Mouse (Mus musculus) cerebral cortex, adult 2 months (tissue): ENCODE results near the gene Ociad2.

Experiments used
- WGBS: fragments of 180-500 bp; shearing (Covaris S2); methylation state at CpG from one replicate; pipeline ENCODE4 v1.1.7; 2018; 5-methylcytosine and 5-hydroxymethylcytosine counted together

The Ociad2 gene

DNA sequence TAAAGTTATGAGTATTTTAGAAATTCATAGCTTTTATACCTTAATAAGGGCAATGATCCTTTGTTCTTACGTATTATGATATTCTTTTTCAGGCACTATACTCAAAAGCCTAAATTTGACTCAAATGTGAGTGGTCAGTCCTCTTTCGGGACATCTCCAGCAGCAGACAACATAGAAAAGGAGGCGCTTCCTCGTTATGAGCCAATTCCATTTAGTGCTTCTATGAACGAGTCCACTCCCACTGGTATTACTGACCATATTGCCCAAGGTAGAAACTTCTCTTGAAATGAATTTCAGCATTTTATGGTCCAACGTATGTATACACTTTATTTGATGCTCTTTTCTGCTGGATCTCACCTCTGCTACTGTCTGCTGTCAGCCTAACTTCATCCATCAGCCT lies 34.3 kb downstream of the Ociad2 start:
- WGBS, result 89% methylated on average over 6 of the region's 6 CpGs

DNA sequence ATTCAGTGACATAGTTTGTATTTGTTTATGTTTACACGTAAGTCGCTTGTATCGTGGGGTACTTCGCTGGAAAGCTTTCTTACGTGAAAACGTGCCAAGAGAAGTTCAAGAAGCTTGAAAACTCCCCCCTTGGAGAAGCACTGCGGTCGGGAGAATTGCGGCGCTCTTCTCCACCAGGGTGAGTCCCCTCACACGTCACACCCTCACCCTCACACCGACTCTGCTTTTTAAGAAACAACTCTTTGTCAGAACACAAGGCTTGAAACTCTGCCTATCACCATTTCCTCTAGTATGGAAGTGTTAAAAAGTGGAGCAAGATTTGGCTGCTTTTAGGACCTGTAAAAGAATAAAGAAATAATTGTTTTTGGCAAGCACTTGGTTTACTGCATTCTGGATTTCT lies 36.3 kb downstream of the Ociad2 start:
- WGBS, result 67% methylated on average over 12 of the region's 12 CpGs

- 85% methylated on average over 7 of the region's 7 CpGs for WGBS
These were observed 39.1 kb downstream of the Ociad2 start for GRCm38 (mm10) chr5:73301601-73302307.

GRCm38 (mm10) chr5:73295916-73296315 lies 44.9 kb downstream of the Ociad2 start:
- WGBS, result 53% methylated on average over 4 of the region's 4 CpGs

DNA sequence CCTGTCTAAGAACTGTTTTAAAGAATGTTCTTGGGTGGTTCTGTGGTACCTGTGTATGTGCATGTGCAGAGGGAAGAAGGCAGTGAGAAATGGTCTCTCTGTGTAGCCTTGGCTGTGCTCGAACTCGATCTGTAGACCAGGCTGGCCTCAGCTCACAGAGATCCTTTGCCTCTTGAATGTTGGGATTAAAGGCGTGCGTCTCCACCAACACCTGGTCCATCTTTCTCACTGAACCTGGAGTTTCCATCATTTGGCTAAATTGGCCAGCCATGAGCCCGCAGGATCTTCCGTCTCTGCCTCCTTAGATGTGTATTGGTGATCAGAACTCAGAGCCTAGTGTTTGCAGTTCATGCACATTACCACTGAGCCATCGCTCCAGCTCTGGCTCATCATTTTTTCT lies 45.8 kb downstream of the Ociad2 start:
- 90% methylated on average over 7 of the region's 7 CpGs for WGBS

DNA sequence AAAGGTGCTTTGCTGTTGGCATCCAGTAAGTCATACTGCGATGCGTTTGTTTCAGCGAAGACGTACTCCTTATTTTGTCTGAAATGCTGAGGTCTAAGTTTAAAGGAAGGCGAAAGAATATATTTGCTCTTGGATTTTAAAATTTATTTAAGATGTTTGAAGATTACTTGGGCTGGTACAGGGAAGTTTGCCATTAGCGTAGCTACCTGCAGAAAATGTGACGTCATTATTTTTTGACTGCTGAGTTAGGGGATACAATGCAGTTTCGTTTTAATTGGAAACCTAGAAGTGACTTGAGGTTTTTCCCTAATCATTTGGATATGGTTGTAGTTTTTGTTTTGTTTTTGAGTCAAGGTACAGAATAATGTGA lies 47.4 kb downstream of the Ociad2 start:
- WGBS, result 6% methylated on average over 8 of the region's 8 CpGs

- WGBS, result under 1% methylated on average over 58 of the region's 58 CpGs
These were observed 48.0 kb downstream of the Ociad2 start, which contains the start of gene Ociad1 for GRCm38 (mm10) chr5:73292502-73293457. TSS of gene Ociad1 (plus strand) at chr5:73292784.

DNA sequence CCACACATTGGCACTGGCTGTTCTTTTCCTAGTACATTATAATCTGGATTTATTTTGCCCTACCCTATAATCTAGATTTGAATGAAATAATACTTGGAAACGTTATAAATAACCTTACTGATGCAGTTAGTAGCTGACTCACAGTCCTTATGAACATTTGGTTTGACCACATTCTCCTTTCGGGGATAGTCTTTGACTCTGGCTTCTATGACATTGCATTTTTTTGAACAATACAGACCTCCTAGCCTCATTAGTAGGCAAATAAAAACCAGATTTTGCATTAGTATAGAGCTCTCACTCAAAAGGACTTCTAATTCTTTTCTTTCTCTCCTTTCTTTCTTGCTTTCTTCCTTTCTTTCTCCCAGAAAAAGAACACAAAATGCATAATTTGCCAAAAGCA lies 50.9 kb downstream of the Ociad2 start:
- 59% methylated on average over 2 of the region's 2 CpGs for WGBS

DNA sequence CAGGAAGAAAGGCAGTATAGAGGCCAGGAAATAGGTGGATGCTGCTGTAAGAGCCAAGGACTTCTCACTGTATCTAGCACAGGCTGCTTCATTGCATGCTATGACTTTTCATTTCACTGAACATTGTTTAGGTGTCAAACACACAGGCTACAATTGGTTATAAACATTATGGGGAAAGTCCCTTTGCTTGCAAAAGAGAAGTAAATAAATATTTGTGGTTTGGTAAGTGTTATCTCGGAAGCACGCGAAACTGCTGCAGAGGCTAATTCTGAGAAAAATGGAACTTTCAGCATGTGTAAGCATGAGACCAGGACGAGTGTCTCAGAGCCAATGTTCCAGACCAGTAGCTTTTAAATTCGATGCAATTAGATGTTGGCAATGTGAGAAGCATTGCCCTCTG lies 54.2 kb downstream of the Ociad2 start:
- 84% methylated on average over 5 of the region's 5 CpGs for WGBS

DNA sequence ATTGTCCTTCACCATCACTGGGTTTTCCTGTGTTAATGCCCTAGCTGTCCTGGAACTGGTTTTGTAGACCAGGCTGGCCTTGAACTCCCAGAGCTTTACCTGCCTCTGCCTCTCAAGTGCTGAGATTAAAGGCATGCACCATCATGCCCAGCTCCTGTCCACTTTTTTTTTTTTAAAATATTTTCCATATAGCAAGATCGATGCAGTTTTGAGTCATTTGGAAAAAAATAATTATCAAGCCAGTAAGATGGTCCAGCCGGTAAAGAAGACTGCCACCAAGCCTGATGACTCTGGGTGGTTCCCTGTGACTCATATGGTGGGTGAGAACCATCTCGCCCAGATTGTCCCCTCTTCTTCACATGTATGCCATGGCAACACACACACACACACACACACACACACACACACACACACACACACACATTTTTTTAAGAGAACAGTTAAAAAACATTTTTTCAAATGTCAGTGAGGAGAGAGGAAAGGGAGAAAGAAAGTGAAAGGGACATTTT lies 55.3 kb downstream of the Ociad2 start:
- WGBS, result 70% methylated on average over 3 of the region's 3 CpGs

DNA sequence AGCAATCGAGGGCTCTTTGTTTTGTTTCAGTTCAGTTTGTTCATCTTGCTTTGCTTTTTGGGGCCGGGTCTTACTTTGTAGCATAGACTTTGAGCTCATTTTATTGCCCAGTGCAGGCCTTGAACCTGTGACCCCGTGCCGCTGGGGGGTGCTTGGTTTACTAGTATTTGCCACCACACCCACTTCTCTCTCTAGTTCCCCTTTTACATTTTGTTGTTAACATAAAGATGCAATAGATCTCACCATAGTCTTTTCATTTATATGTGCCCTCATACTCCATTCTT lies 60.3 kb downstream of the Ociad2 start:
- 67% methylated on average over 4 of the region's 4 CpGs for WGBS

DNA sequence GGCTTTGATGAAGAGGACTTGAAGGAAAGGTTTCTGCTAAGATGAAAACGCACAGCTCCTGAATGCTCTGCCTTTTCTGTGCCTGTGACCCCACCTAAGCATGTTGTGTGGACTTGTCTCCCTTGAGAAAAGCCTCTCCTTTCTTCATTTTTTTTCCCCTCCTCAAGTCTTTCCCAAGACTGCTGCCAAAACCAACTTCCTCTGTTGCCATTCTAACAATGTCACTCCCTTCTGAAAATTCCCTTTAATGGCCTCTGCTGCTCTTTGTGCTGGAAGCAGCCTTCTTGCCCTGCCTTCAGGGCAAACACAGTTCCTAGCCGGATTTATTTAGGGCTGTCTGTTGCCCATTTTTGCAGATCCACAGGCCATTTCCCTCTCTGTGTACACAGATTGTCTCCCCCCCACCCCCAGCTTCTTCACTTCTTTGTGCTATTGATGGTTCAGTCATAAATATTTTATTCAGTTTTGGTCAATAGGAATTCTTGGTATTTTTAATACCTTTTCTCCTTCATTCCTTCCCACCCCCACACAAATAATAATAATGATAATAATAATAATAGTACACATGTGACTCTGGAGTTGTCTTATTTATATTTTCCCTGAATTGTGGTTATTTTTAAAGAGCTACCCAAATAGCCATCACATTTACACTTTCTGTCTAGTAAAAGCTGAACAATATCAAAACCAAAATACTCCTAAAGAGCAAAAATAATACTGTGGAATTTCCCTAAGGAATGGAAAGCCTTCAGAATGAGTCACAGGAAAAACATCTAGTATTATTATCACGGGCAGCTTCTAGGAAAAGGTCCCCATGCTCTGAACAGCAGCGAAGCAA lies 60.9 kb downstream of the Ociad2 start:
- 55% methylated on average over 4 of the region's 4 CpGs for WGBS

- WGBS, result 50% methylated on average over 10 of the region's 10 CpGs
These were observed 61.6 kb downstream of the Ociad2 start for GRCm38 (mm10) chr5:73279190-73279589.

DNA sequence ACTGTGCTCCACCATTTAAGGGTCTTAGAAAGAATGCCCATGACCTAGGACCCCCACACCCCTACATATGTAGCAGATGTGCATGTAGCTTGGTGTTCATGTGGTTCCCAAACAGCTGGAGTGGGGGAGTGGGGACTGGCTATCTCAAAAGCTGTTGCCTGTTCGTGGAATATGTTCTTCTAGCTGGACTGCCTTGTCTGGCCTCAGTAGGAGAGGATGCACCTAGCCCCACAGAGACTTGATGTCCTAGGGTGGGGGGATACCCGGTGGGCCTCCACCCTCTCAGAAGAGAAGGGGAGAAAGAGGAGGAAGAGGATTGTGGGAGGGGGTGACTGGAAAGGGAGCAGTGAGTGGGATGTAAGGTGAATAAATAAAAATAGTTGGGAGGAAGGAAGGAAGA lies 65.9 kb downstream of the Ociad2 start:
- WGBS, result 96% methylated on average over 2 of the region's 2 CpGs

- 86% methylated on average over 4 of the region's 4 CpGs for WGBS
These were observed 67.7 kb downstream of the Ociad2 start for GRCm38 (mm10) chr5:73273171-73273570.
